Mouse (Mus musculus) gastrocnemius, postnatal 4 days (tissue): ENCODE data around the gene Atg5. TPM values are rescaled to one million over a fixed set of nuclear protein-coding genes. Genes with fewer than 3 reads are reported as not detected.
A peak's percentile ranks its signal among the peaks of the same experiment; 100 is the strongest.
"Not testable (repeated sequence)": the region's sequence is repeated elsewhere in the genome, so short reads cannot be mapped to it uniquely, and the experiment has no call there.

Experiments
- DNase-seq, 2 experiments: peaks; one replicate each; pipeline ENCODE4 v3.0.0; 2021 to 2022; ENCODE audit warnings: low spot score in 2 of 2, mixed read lengths in 2 of 2
- long read RNA-seq, 2 experiments: library from polyadenylated mRNA; stranded (forward); transcript quantifications; one replicate each; pipeline ENCODE4 v2.0.0; 2021
- total RNA-seq, 2 experiments: library from RNA; stranded (reverse); gene quantifications; 2 replicates each; pipeline ENCODE4 v1.2.3; 2021

Atg5 gene
- total RNA-seq = 10 to 100 TPM; 16.4 to 19.6 TPM
- long read RNA-seq, experiment 1, transcript Atg5-201 (8 exons, 2,352 nt) = major isoform, 22 of 28 reads
- long read RNA-seq, experiment 1, partial matches to known transcripts = 0 of 28 reads
- long read RNA-seq, experiment 1, other reads (novel, unspliced or antisense) = 6 of 28 reads
- long read RNA-seq, experiment 2, transcript Atg5-201 (8 exons, 2,352 nt) = major isoform, 26 of 36 reads
- long read RNA-seq, experiment 2, partial matches to known transcripts = 0 of 36 reads
- long read RNA-seq, experiment 2, other reads (novel, unspliced or antisense) = 10 of 36 reads

DNA sequence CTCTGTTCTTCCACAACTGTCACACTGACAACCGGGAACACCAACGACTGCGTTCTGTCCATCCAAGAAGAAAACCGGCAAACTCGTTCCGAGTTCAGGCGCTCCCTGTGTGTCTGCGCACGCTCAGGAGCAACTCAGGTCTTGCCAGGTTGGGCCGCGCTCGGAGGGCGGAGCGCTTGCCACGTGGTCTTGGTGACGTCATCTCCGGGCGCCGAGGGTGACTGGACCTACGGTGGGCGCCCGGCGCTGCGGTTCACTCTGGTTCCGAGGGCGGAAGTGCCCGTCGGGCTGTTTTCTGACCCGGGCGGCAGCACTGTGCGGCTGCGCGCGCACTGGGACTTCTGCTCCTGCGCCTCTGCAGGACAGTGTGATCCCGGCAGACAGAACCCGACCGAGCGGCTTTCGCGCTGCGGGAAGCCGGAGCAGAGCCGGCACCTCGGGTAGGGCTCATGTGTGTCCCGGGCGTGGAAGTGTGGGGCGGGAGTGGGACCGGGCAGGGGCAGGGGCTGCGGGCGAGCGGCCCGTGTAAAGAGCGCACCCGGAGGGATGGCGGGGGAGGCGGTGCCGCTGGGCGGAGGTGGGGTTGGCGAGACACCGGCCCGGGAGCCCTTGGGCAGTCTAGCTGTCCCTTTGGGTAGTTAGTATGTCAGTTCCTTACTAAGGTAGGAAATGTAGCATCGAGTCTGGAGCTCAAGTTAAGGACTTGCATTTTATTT lies at the start of gene Atg5:
TSS of gene Atg5 (plus strand) at position 214 of the 716 bp plus-strand sequence.
- DNase-seq = peak; percentile 98 to 100

DNA sequence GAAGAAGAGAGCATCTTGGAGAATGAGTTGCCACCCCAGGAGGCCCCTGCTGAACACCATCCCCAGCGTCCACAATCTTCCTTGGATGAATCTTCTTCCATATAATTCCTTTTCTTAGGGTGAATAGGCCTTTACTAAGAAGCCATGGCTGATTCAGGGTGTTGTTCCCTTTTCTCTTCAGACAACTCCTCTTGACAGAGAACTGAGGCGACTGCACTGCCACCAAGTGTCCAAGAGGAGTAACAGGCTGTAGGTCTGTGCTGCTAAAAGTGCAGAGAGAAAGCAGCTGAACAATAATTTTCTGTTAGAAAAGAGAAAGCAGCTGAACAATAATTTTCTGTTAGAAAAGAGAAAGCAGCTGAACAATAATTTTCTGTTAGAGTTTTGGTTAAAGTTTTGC lies 49.1 kb upstream of the Atg5 start:
- not testable (repeated sequence) for DNase-seq

DNA sequence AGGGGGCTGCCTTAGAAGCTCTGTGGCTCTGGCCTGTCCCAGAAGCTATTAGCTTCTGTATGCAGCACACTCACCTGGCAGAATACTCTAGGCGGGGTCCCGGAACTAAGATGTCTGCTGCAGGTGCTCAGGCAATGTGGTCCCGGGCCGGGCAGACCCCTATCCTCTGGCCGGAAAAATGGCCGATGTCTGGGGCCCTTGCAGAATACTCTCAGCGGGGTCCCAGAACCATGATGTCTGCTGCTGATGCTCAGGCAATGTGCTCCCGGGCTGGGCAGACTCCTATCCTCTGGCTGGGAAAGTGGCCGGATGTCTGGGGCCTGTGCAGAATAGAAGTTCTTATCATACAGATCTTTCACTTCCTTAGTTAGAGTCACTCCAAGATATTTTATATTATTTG lies 43.8 kb upstream of the Atg5 start:
- DNase-seq = no peak

DNA sequence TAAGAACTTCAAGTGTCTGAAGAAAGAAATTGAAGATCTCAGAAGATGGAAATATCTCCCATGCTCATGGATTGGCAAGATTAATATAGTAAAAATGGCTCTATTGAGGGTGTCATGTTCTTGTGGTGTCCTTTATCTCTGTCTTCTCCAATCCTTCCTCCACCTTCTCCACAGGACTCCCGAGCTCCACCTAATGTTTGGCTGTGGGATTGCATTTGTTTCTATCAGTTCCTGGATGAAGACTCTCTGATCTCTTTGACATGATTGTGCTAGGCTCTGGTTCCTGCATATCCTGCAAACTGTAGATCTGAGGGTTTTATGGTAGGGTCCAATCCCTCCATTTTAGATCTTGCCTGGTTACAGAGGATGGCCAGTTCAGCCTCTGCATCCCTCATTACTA lies 34.8 kb upstream of the Atg5 start:
- DNase-seq = not testable (repeated sequence)

DNA sequence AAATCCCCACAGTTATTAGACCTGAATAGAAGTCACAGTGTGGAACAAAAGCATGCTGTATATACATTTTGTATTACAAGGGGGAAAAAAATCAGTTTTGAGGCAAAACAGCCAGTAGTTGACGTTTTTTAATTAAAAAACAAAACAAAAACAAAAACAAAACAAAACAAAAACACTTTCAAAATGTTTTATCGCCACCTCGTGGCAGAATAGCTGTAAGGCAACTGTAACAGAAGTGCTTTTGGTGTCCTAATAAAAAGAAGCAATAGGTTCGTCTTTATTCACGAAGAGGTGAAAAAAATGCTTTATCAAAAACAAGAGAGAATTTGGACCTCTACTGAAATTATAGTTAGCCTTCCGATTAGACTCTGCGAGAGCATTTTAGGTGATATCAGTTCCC lies 32.9 kb upstream of the Atg5 start:
- not testable (repeated sequence) for DNase-seq

DNA sequence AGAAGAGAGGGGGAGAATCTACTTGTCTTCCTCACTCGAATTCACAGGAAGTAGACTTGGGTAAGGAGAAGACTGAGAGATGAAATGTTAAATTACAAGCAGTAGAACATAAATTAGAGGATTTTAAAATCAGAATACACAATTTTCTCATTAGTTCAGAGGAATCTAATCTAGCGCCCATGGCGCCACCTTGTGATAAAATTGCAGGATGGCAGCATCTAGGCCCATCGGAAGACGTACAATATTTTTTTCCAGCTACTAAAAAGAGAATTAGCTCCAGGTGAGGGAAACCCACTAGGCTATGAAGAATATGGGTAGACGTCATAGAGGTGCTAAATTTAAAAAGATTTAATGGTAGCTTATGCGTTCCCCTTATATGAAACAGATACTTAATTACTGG lies 11.5 kb upstream of the Atg5 start:
- no peak for DNase-seq

DNA sequence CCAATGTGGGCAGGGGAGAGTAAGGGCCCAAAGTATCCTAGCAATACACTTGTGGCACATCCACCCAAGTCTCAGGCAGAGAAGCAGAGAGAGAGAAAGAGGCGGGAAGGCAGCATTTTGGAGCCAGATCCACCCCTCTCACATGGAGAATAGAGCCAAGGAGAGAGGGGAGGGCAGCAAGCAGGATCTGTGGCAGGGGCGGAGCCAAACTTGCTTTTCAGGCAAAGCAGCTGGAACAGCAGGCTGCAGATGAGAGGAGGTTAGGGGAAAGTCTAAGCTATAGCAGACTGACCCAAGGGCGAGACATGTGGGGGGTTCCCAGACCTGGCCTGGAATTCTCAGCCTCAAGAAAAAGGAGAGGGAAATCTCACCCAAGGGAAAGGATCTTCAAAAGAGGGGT lies 2.3 kb upstream of the Atg5 start:
- DNase-seq = no peak

DNA sequence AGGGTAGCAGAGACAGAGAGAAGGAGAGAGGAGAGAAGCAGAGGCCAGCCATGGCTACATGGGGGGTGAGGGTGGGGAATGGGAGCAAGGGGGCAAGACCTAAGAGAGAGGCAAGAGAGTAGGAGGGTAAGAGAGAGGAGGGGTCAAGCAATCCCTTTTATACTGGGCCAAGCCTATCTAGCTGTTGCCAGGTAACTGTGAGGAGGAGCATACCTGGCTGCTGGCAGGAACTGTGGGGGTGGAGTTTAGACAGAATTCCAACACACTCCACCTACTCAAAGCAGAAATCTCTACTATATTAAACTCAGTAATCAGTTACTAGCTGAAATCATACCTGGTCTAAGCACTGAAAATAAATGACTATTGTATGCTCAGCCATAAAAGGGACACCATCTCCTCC lies 1.6 kb upstream of the Atg5 start:
- DNase-seq = no peak

DNA sequence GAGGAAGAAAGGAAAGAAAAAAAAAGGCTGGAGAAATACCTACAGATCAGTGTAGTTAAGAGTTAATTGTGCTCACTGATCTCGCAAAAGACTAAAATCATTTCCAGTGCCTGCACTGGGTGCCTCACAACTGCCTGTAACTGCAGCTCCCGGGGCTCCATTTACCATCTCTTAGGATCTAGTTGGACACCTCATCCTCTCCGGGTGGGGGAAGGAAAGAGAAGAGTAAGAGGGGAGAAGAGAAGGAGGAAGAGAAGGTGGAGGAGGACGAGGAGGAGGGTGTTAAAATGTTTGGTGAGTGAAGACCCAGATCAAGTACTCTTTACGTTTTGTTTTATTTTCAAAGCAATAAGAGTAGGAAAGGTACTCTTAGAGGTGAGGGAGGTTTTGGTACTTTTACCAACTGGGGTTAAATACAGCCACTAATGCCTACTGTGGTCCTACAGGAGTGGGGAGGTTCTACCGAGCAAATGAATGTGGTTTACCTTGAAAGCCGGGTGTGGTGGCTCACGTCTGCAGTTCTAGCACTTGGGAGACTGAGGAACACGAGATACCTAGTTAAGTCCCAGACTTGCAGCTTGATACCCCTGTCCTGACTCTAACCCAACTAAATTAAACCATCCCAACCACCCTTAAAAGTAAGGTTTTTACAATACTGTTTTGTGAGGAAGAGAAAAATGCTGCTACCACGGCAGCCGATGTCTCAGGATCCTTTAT lies 574 bp upstream of the Atg5 start:
- DNase-seq = no peak

DNA sequence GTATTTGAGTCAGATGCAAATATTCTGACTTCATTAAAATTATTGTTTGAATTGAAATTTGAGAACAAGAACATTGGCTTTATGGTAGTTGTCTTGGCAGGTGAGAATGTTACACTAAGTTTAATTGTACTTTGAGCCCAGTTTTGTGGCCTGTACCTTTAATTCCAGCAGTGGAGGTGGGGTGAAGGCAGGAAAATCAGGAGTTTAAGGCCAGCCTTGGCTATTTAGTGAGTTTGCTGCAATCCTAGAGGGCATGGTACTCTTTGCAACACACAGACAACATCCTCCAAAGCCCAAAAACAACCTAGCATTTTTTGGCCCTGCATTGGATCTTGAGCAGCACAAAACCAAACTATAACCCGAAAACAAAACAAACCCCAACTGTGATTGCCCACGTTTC lies 1.1 kb downstream of the Atg5 start:
- DNase-seq = no peak

DNA sequence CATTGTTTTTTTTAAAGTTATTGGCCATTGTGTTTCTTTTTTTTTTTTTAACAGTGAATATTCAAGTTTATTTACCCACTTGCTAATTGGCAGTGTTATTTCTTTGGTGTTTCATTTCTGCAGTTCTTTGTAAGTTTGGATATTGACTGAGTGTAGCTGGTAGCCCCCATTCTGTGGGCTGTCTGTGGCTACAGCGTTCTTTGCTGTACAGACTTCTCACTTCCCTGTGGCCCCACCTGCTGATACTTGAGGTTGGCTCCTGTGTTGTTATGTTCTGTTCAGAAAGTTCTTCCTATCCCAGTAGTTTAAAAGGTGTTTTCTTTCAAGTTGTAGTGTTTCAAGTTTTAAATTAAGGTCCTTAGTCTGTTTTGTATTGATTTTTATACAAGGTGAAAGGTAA lies 14.2 kb downstream of the Atg5 start:
- no peak for DNase-seq

DNA sequence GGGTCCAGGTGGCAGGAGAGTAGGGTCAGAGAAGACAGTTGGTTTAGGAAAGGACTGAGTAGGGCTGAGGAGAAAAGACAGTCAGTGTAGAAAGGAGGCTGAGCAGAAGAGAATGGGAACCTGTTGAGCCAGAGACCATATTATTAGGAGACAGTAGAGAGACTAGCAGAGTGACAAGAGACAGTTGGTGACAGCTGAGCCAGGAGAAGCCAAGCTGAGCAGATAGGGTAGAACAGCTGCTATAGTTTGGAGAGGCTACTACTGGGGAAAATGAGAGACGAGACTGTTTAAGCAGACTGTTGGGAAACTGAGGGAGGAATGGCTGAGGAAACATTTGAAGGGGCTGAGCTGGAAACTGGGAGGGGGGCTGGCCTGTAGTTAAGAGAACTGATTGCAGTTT lies 16.9 kb downstream of the Atg5 start:
- DNase-seq = no peak

DNA sequence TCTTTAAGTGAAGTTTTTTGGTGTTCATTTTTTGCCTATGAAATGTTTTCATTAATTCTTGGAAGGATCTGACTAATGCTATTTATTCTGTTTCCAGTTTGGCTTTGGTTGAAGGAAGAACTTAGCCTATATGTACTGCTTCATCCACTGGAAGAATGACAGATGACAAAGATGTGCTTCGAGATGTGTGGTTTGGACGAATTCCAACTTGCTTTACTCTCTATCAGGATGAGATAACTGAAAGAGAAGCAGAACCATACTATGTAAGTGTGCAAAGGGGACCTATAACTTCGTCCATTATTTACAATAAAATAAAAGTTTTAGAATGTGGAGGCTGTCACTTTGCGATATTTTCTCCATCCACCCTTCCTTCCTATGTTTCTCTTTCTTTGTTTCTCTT lies 17.8 kb downstream of the Atg5 start:
- no peak for DNase-seq

DNA sequence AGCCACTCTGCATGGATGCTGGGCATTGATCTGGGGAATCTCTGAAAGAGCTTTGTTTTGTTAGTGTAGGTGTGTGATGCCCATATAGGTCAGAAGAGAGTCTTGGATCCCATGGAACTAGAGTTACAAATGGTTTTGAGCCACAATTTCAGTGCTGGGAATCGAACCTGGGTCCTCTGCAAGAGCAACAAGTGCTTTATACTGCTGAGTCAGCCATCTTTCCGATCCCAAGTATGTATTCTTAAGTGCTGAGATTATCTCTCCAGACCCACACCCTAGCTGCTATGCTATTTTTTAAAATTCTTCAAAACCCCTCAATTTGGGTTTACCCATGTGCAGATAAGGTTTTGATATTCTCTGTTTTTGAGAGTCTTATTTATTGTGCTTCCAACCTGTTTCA lies 22.7 kb downstream of the Atg5 start:
- DNase-seq = no peak

DNA sequence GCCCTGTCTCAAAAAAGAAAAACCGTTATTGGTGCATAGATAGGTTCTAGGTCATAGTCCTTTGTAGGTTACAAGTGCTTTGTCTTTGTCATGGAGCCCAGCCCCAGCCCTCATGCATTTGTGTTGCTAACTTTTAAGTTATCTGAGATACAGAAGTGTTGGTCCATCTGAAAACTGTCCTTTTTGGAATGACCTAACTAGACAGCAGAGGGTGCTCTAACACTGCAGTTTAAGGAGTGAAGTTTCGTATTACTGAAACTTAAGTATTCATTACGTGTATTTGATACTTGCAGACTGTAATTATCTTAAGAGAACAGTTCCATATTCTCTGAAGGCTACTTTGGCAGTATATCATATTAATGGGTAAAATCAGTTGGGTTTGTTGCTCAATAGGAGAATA lies 24.0 kb downstream of the Atg5 start:
- no peak for DNase-seq

DNA sequence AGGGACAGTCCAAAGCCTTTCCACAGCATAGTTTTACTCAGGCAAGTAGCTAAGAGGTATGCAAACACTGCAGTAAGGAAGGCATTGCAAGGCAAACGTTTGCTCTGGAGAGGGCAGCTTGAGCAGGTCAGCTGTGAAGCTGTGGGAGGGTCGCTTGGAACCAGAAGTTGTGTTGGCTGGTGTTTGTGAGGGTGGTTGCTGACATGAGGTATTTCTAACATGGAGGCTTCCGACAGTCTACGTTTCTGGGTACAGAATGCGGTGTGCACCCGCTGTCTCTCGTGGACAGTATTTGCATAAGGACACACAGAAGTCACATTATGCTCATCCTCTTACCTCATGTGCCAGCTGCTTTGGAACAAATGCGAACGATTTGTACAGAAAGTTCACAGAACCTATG lies 31.0 kb downstream of the Atg5 start:
- DNase-seq = no peak

DNA sequence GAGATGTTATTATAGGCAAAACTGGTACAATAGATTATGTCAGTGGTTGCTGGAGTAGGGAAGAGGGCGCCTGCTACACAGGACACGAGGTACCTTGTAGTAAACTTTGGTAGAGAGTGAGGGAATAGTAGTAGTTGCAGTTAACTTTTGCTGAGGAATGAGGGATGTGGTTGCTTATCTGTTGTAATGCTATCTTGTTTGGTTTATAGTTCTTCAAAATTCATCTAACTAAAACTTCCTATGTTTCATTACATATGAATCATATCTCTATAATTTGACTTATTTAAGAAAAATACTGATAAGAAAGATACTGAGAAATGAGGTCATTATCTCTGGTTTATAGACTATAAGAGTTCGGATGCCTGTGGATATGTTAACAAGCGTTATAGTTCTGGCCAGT lies 31.9 kb downstream of the Atg5 start:
- DNase-seq = no peak

DNA sequence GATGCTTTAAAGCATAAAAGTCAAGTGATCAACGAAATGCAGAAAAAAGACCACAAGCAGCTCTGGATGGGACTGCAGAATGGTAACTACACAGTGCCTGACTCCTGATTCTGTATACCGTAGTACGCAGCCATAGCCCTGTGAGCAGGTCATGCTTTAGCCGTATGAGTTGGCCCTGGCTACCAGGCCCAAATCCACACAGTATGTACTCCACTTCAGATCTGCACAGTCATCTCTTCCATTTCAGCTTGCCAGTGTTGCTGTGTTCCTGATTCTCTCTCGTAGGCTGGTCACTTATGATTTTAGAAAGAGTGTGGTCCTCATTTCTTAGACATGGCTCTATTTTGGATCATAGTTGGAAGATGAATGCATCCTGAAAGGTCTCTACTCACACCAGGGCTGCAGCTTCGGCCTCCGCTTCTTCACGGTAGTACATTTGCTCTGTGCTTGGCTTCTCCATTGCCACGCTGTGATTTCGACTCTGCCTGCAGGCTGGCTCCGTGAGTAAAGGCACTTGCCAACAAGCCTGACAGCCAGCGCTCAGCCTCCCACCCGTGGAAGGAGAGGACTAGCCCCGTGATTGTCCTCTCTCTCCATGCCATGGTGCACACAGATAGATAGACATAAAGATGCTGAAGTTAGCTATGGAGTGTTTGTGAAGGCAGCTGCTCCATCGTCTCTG lies 35.6 kb downstream of the Atg5 start:
- no peak for DNase-seq

DNA sequence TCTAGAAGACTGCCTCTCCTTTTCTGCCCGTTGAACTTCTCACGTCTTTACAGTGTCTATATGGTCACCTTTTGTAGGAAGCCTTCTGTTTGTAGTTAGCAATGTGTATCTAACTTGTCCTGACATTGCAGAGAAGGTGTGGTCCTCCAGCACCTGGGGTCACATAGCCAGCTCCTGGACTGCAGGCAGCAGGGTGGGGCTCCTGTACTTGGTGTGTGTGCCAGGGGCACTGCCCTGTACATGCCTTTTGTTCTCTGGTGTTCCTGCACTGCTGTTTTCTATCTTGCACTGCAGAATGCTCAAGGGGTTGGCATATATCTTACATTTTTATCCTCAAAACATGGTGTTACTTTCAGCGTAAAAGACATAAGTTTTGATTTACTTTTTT lies 36.2 kb downstream of the Atg5 start:
- DNase-seq = no peak

DNA sequence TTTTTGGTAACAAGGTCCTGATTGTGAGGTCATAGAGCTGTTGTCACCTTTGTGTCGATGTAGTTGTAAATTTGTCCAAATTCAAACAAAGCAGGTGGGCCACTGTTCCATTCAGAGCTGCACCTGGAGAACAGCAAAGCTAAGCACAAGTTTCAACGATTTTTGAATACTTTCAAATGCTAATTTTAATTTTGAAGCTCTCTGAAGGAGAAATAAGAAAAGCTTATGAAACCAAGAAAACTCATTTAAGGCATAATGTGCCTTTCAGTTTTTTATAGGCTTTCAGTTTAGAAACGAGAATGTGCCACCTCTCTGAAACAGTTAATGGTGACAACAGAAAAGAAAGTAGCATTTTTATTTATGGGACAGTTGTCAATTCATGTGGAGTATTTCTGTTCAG lies 36.7 kb downstream of the Atg5 start:
- no peak for DNase-seq

DNA sequence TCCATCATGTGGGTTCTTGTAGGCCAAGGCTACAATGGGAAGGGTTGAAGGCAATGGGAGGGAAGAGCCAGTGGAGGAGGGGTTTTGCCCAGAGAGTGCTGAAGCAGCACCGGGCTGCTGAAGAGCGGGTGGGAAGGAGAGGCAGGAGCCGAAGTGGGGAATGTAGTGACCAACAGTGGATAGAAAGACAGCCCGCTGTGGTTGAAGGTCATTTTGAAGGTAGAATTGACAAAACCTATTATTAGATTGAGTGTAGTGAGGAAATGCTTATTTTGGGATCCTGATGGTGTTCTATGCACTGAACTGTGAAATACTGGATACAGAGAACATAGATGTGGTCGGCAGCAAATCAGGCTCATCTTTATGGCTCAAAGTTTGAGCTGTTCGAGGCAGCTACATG lies 38.1 kb downstream of the Atg5 start:
- no peak for DNase-seq

DNA sequence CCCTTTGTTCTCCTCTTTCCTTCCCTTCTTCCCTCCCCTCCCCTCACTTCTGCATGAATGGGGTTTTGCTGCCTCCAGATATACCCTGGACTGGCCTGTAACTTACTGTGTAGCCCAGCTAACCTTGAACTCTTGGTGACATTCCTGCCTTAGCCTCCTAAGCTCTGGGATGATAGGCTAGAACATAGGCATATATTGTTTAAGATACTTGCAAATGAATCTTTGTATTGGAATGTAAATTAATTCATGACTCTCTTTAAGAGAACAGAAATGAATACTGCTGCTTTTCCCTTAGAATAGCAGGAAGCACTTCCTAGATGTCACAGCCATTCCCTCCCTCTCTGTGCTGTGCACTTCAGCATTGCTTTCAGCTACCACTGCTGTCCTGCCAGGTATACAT lies 40.1 kb downstream of the Atg5 start:
- no peak for DNase-seq
